Mouse (Mus musculus) hindbrain, embryonic 11.5 days (tissue): Measurements from ENCODE around the gene Hoxd11. TPM values are rescaled to one million over a fixed set of nuclear protein-coding genes. Genes with fewer than 3 reads are reported as not detected.
A peak's percentile ranks its signal among the peaks of the same experiment; 100 is the strongest.

Experiments used
- ATAC-seq: fragments of 200-750 bp; cut with Nextera tagmentation; 2 replicates; pipeline ENCODE4 v1.8.0; 2017; ENCODE audit warnings: mild to moderate bottlenecking, moderate TSS enrichment, moderate library complexity; ENCODE audit not compliant: low FRiP score
- DNase-seq: peaks from one replicate; pipeline ENCODE4 v3.0.0-alpha.2; 2015; ENCODE audit warnings: low spot score
- H3K27ac ChIP-seq: fragments of 300-500 bp; sonication (generic); 2 replicates; pipeline ENCODE4 v1.5.1; 2014; ENCODE audit warnings: mild to moderate bottlenecking, low read depth, low read length
- H3K27me3 ChIP-seq: fragments of 300-500 bp; sonication (generic); 2 replicates; pipeline ENCODE4 v1.6.1; 2014; ENCODE audit warnings: mild to moderate bottlenecking, low read length, moderate library complexity, mixed read lengths; ENCODE audit not compliant: control insufficient read depth, insufficient read depth
- H3K36me3 ChIP-seq: fragments of 300-500 bp; sonication (generic); 2 replicates; pipeline ENCODE4 v1.6.1; 2014; ENCODE audit warnings: mild to moderate bottlenecking, low read length, moderate library complexity, mixed read lengths; ENCODE audit not compliant: control insufficient read depth, insufficient read depth
- H3K4me1 ChIP-seq: fragments of 300-500 bp; sonication (generic); replicated peaks from 2 replicates; pipeline ENCODE4 v1.6.1; 2014; ENCODE audit warnings: low read length, mixed read lengths; ENCODE audit not compliant: control insufficient read depth, insufficient read depth
- H3K4me2 ChIP-seq: fragments of 300-500 bp; sonication (generic); replicated peaks from 2 replicates; pipeline ENCODE4 v1.6.1; 2014; ENCODE audit warnings: mild to moderate bottlenecking, low read depth, low read length
- H3K4me3 ChIP-seq: fragments of 300-500 bp; sonication (generic); 2 replicates; pipeline ENCODE4 v1.5.1; 2014; ENCODE audit warnings: low read depth, low read length
- H3K9ac ChIP-seq: fragments of 300-500 bp; sonication (generic); 2 replicates; pipeline ENCODE4 v1.6.1; 2014; ENCODE audit warnings: low read depth, low read length
- H3K9me3 ChIP-seq: fragments of 300-500 bp; sonication (generic); 2 replicates; pipeline ENCODE4 v1.6.1; 2016; ENCODE audit warnings: low read length; ENCODE audit not compliant: control insufficient read depth
- WGBS: fragments of 180-500 bp; shearing (Covaris S2); extraction: QIAGEN DNeasy Blood & Tissue Kit; methylation state at CpG from one replicate; pipeline ENCODE4 v1.1.7; 2014; 5-methylcytosine and 5-hydroxymethylcytosine counted together
- polyA plus RNA-seq: library from polyadenylated mRNA; unstranded; fragments of >200 nt; fragmentation: Nextera tagmentation; extraction: Ambion mirVana; gene quantifications from 2 replicates; pipeline ENCODE4 v1.2.1, GENCODE M21; 2014

Hoxd11 gene
- polyA plus RNA-seq, 1 experiment from 2014 or later, result not detected

GRCm38 (mm10) chr2:74701949-74702819 is 22.8 kb downstream of the Hoxd11 start:
- H3K27me3 ChIP-seq, result peaks cover 89% of the 10 kb centered on the region
- H3K9ac ChIP-seq, result no peak overlapping the region

GRCm38 (mm10) chr2:74702820-74703219 is 23.5 kb downstream of the Hoxd11 start:
- no peak for ATAC-seq
- Histone ChIP-seq H3K9me3 (no peaks in the 10 kb centered on the region), H3K36me3 (no peaks in the 10 kb centered on the region), H3K4me2 (no peak overlapping the region), H3K9ac (no peak overlapping the region), H3K4me1 (peaks cover 8% of the 10 kb centered on the region), H3K4me3 (no peak overlapping the region), H3K27ac (no peak overlapping the region), H3K27me3 (peaks cover 89% of the 10 kb centered on the region)
- no peak for DNase-seq
- 11% methylated on average over 6 of the region's 6 CpGs for WGBS

More at GRCm38 (mm10) chr2:74701949-74702819, 22.8 kb downstream of the Hoxd11 start:
- ATAC-seq (no peak), DNase-seq (peak; percentile 94)
- Histone ChIP-seq H3K4me2 (no peak overlapping the region), H3K4me3 (no peak overlapping the region), H3K4me1 (peaks cover 10% of the 10 kb centered on the region), H3K36me3 (no peaks in the 10 kb centered on the region), H3K9me3 (no peaks in the 10 kb centered on the region), H3K27ac (no peak overlapping the region)
- WGBS, result 11% methylated on average over 17 of the region's 17 CpGs

- no peaks in the 10 kb centered on the region for H3K36me3 ChIP-seq
- H3K4me2 ChIP-seq, result no peak overlapping the region
- no peak overlapping the region for H3K27ac ChIP-seq
- WGBS, result 2% methylated on average over 10 of the region's 10 CpGs
- DNase-seq (no peak), ATAC-seq (no peak)
- H3K27me3 ChIP-seq, result peaks cover 89% of the 10 kb centered on the region
- H3K9me3 ChIP-seq, result no peaks in the 10 kb centered on the region
- H3K4me3 ChIP-seq, result no peak overlapping the region
- peaks cover 5% of the 10 kb centered on the region for H3K4me1 ChIP-seq
- H3K9ac ChIP-seq, result no peak overlapping the region
Measured at GRCm38 (mm10) chr2:74703317-74703716, 24.0 kb downstream of the Hoxd11 start.

DNA sequence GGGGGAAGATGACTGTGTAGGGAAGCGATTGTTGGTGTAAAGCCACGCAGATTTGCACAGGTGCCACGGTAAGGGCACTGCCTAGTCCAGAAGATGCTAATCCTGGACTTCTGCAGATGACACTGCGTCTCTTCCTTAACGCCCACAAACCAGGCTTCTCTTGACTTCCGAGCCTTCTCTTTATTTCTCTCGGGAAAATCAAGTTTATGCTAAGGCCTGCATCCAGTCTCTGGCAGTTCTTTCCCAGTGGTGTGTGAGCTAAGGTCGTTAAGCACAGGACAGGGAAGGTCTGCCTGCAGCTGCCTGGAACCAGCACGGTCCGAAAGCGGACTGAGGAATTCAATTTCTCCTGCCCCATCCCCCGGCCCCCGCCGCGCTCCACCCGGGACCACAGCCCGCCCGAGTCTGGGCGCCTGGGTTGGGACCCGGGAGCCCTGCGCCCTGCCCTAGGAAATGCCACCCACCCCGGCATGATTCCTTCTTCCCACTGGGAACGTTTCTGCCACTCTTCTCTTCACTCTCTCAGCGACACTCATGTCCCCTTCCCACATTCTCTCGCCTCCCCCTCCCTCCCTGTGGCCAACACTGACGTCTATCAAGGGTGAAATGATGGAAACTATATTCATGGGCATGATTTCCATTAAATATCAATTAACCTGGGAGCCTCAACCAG is 24.5 kb downstream of the Hoxd11 start:
- H3K27ac ChIP-seq, result no peak overlapping the region
- H3K36me3 ChIP-seq, result no peaks in the 10 kb centered on the region
- peaks cover 89% of the 10 kb centered on the region for H3K27me3 ChIP-seq
- DNase-seq, result no peak
- H3K4me1 ChIP-seq, result peaks cover 3% of the 10 kb centered on the region
- no peak overlapping the region for H3K4me3 ChIP-seq
- 1% methylated on average over 26 of the region's 26 CpGs for WGBS
- no peak overlapping the region for H3K9ac ChIP-seq
- no peaks in the 10 kb centered on the region for H3K9me3 ChIP-seq
- H3K4me2 ChIP-seq, result no peak overlapping the region
- no peak for ATAC-seq

DNA sequence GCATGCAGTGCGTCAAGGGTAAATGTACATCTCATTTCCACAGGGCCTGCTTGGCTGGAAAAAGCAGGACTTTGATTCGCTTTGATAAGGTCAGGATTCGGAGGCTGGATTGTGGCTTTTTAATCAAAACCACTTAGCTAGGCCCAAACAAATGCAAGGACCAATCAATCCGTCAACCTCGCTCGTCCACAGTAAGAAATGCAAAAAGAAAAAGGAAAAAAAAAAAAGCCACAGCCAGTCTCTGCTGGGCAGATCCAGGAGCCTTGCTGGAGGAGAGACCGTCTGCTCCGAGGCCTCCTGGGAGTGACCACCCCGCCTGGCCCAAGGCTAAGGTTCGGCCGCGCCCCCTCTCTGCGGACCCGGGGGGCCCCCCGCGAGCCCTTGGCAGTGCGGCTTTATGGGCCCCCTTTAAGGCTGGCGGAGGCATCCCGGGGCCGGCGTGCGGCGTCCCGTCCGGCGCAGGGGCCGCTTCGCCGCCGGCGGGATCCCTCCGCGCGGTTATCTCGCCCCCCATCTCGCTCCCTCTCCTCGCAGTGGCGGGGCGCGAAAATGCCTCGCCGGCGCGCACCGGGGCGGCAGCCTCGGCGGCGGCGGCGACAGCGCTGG is 25.1 kb downstream of the Hoxd11 start, which contains the start of gene Hoxd8:
TSS of gene Hoxd8 (plus strand) at position 223 of the 606 bp plus-strand sequence.
- H3K36me3 ChIP-seq, result no peaks in the 10 kb centered on the region
- peak within 1 kb of the TSS; percentile 38; the same call in 1 of the 2 replicates for H3K9ac ChIP-seq
- peaks cover 89% of the 10 kb centered on the region for H3K27me3 ChIP-seq
- H3K4me2 ChIP-seq, result peak within 1 kb of the TSS; percentile 62
- H3K4me1 ChIP-seq, result peaks cover 3% of the 10 kb centered on the region
- WGBS, result under 1% methylated on average over 38 of the region's 52 CpGs
- no peak within 1 kb of the TSS for H3K27ac ChIP-seq
- peak; percentile 18; the same call in 1 of the 2 replicates for ATAC-seq
- H3K9me3 ChIP-seq, result no peaks in the 10 kb centered on the region
- no peak for DNase-seq
- H3K4me3 ChIP-seq, result peak within 1 kb of the TSS; percentile 30

DNA sequence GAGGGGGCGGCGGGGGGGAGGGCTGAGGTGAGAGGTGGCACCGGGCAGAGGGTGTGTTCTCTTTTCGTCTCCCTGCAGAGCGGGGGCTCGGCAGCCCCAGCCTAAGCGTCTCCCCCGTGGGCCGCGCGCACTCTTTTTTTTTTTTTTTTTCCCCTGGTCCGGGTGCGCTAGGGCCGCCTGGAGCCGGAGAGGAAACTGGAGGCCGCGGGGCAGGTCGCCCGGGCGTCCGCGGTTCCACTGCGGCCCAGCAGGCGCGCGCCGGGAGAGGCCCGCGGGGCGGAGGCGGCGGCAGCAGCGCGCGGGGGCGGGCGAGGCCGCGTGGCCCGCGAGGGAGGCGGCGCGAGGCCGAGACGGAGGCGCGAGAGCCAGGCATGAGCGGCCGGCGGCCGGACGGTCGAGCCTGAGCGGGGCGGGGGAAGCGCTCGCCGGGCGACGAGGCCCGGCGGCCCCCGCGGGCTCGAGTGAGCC is 25.7 kb downstream of the Hoxd11 start:
- peak; percentile 59 for ATAC-seq
- H3K36me3 ChIP-seq, result no peaks in the 10 kb centered on the region
- DNase-seq, result no peak

DNA sequence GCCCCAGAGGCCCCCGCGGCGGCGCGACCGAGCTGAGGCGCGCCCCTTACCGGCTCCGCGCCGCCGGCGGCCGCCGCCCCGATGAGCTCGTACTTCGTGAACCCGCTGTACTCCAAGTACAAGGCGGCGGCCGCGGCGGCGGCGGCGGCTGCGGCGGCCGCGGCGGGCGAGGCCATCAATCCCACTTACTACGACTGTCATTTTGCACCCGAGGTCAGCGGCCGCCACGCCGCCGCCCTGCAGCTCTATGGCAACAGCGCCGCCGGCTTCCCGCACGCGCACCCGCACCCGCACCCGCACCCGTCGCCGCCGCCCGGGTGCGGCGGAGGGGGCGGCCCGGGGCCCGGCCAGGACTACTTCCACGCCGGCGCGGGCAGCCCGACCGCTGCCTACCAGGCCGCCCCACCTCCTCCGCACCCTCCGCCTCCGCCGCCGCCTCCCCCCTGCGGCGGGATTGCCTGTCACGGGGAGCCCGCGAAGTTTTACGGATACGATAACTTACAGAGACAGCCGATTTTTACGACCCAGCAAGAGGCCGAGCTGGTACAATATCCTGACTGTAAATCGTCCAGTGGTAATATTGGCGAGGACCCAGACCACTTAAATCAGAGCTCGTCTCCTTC is 26.2 kb downstream of the Hoxd11 start:
- ATAC-seq, result peak; percentile 66
- H3K27ac ChIP-seq, result no peak overlapping the region
- no peak for DNase-seq

More for the DNA sequence above, 25.7 kb downstream of the Hoxd11 start:
- Histone ChIP-seq H3K27me3 (peaks cover 89% of the 10 kb centered on the region), H3K4me2 (peak overlapping the region; percentile 62), H3K9ac (peak overlapping the region; percentile 38; the same call in 1 of the 2 replicates), H3K4me3 (peak overlapping the region; percentile 30), H3K27ac (no peak overlapping the region), H3K4me1 (peaks cover 3% of the 10 kb centered on the region), H3K9me3 (no peaks in the 10 kb centered on the region)
- under 1% methylated on average over 26 of the region's 66 CpGs for WGBS

DNA sequence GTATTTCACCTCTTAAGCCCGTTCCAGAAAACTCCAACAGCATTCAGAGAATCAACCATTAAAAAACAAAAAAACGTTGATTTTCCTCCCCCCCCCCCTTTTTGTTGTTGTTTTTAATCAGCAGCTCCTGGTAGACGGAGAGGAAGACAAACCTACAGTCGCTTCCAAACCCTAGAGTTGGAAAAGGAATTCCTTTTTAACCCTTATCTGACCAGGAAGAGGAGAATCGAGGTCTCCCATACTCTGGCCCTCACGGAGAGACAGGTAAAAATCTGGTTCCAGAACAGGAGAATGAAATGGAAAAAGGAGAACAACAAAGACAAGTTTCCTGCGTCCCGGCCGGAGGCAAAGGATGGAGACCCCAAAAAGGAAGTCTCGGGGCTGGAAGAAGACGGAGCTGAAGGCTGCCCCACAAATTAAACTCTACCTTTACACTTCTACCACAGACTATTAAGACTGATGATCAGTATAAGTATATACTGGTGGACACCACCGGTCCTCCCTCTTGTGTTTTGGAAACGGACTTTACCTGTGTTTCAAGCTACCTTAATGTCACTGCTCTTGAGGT is 27.1 kb downstream of the Hoxd11 start:
- H3K27me3 ChIP-seq, result peaks cover 86% of the 10 kb centered on the region
- no peaks in the 10 kb centered on the region for H3K9me3 ChIP-seq
- no peak overlapping the region for H3K4me3 ChIP-seq
- no peak overlapping the region for H3K9ac ChIP-seq
- no peak overlapping the region for H3K4me2 ChIP-seq
- no peak overlapping the region for H3K27ac ChIP-seq
- 3% methylated on average over 13 of the region's 13 CpGs for WGBS
- no peak for DNase-seq
- ATAC-seq, result no peak
- peaks cover 3% of the 10 kb centered on the region for H3K4me1 ChIP-seq
- no peaks in the 10 kb centered on the region for H3K36me3 ChIP-seq

More for the DNA sequence above, 26.2 kb downstream of the Hoxd11 start:
- peak overlapping the region; percentile 62 for H3K4me2 ChIP-seq
- under 1% methylated on average over 28 of the region's 85 CpGs for WGBS
- no peaks in the 10 kb centered on the region for H3K9me3 ChIP-seq
- no peaks in the 10 kb centered on the region for H3K36me3 ChIP-seq
- peak overlapping the region; percentile 38; the same call in 1 of the 2 replicates for H3K9ac ChIP-seq
- H3K4me1 ChIP-seq, result peaks cover 3% of the 10 kb centered on the region
- peaks cover 89% of the 10 kb centered on the region for H3K27me3 ChIP-seq
- H3K4me3 ChIP-seq, result peak overlapping the region; percentile 30
